Comparison of ENCODE assay signal across 26 mouse cellular contexts in genomic region chr3:84422340-84422739, GRCm38 (mm10). TPM values are rescaled to one million over a fixed set of nuclear protein-coding genes. Genes with fewer than 3 reads are reported as not detected.
A peak's percentile ranks its signal among the peaks of the same experiment; 100 is the strongest.
DNase-seq lines count a peak whose midpoint lies in the region; ATAC-seq and TF ChIP-seq lines count a peak whose summit lies in the region.
"Had no signal": no experiment of that assay in that cellular context is flagged by ENCODE, and none has a peak within 500 bp of the region (broad histone marks: within the 10 kb centered on the region; RNA-seq: fewer than 3 reads in every experiment).

No protein-coding gene starts in this region.

- H3K9ac ChIP-seq in lung, postnatal 0 days (replicated peaks; ENCODE audit: low read depth): no peak overlapping the region
- H3K9ac ChIP-seq: embryonic facial prominence, embryonic 12.5 days; heart, embryonic 12.5 days; hindbrain, embryonic 14.5 days; midbrain, embryonic 13.5 days; neural tube, embryonic 13.5 days had no signal

- DNase-seq in left cerebral cortex, adult 11 months (ENCODE audit: low spot score): peak; percentile 25
- DNase-seq in left cerebral cortex, adult 2 months (ENCODE audit: extremely low spot score in 1 of 2, low spot score in 2 of 2): no peak
- peak; percentile 51 for DNase-seq in right cerebral cortex, adult 18-20 months
- no peak for DNase-seq in right cerebral cortex, postnatal 14 days
- no peak for DNase-seq in lung, postnatal 0 days (ENCODE audit: low spot score)
- no peak for DNase-seq in heart, postnatal 25 days (ENCODE audit: low spot score)
- DNase-seq: adrenal gland, postnatal 14 days; cerebellum, adult 11-12 months; cerebellum, adult 9-11 months; embryo, embryonic 11 days; gastrocnemius, adult 2 months; gastrocnemius, postnatal 36 days; heart, adult 2 months; kidney, adult 11 months; kidney, postnatal 14 days; lung, postnatal 4 days; thymus, postnatal 4 days had no signal

- H3K4me1 ChIP-seq in lung, postnatal 0 days (ENCODE audit: insufficient read depth, low read depth, low read length): no peaks in the 10 kb centered on the region
- H3K4me1 ChIP-seq: embryonic facial prominence, embryonic 12.5 days; heart, embryonic 12.5 days; midbrain, embryonic 13.5 days; neural tube, embryonic 13.5 days had no signal

- no peaks in the 10 kb centered on the region for H3K36me3 ChIP-seq in lung, postnatal 0 days (ENCODE audit: insufficient read depth, low read length)
- H3K36me3 ChIP-seq: embryonic facial prominence, embryonic 12.5 days; heart, embryonic 12.5 days; midbrain, embryonic 13.5 days; neural tube, embryonic 13.5 days had no signal

- no peak overlapping the region for H3K4me2 ChIP-seq in lung, postnatal 0 days (replicated peaks; ENCODE audit: low read depth, low read length)
- H3K4me2 ChIP-seq: embryonic facial prominence, embryonic 12.5 days; heart, embryonic 12.5 days; hindbrain, embryonic 14.5 days; liver, embryonic 11.5 days; midbrain, embryonic 13.5 days; neural tube, embryonic 13.5 days had no signal

- WGBS in lung, postnatal 0 days: 61% methylated on average over 5 of the region's 5 CpGs

- no peak for TF ChIP-seq EP300 in lung, postnatal 0 days (IDR thresholded peaks at IDR 0.05)

- ATAC-seq in megakaryocyte progenitor cell, adult 5-6 weeks (replicated peaks; ENCODE audit: poor library complexity): 0 out of 2 replicates have a peak, but pooled peaks have one; percentile 11
- ATAC-seq in lung, postnatal 0 days: no peak
- ATAC-seq: CD4-positive, CD25-positive, alpha-beta regulatory T cell, adult 4 months; forebrain, embryonic 14.5 days; midbrain, embryonic 13.5 days had no signal

- no peaks in the 10 kb centered on the region for H3K9me3 ChIP-seq in lung, postnatal 0 days (ENCODE audit: low read length)
- H3K9me3 ChIP-seq: embryonic facial prominence, embryonic 12.5 days; heart, embryonic 12.5 days; midbrain, embryonic 13.5 days; neural tube, embryonic 13.5 days had no signal

- intact Hi-C loops in left cerebral cortex, adult 2 months (cut with DNase I): no loop called here
- intact Hi-C loops in heart, postnatal 25 days (cut with DNase I): no loop called here

- H3K27me3 ChIP-seq in lung, postnatal 0 days (replicated peaks; ENCODE audit: insufficient read depth, low read length): no peaks in the 10 kb centered on the region
- H3K27me3 ChIP-seq: embryonic facial prominence, embryonic 12.5 days; midbrain, embryonic 13.5 days; neural tube, embryonic 13.5 days had no signal

- H3K27ac ChIP-seq in left cerebral cortex, adult 2 months: no peak overlapping the region
- no peak overlapping the region for H3K27ac ChIP-seq in lung, postnatal 0 days (ENCODE audit: low read length)
- H3K27ac ChIP-seq: embryonic facial prominence, embryonic 12.5 days; gastrocnemius, adult 2 months; heart, adult 2 months; hindbrain, embryonic 14.5 days; midbrain, embryonic 13.5 days; neural tube, embryonic 13.5 days had no signal

- TF ChIP-seq CTCF in left cerebral cortex, adult 2 months (IDR thresholded peaks at IDR 0.05): no peak
- TF ChIP-seq CTCF in lung, postnatal 0 days (IDR thresholded peaks at IDR 0.05): no peak

- H3K4me3 ChIP-seq in left cerebral cortex, adult 2 months: no peak overlapping the region
- H3K4me3 ChIP-seq in lung, postnatal 0 days (ENCODE audit: low read depth, low read length): no peak overlapping the region
- H3K4me3 ChIP-seq: embryonic facial prominence, embryonic 12.5 days; gastrocnemius, adult 2 months; heart, adult 2 months; heart, embryonic 12.5 days; midbrain, embryonic 13.5 days; neural tube, embryonic 13.5 days had no signal

RNA-seq across cellular contexts. Expression of gene Fhdc1, which starts 57.9 kb away (rescaled TPM):
- 1 to 10 TPM; 3.4 to 4.5 TPM for total RNA-seq in left cerebral cortex, adult 2 months (2021)
- 0.22 and 2.2 TPM in 2 replicates for total RNA-seq in megakaryocyte progenitor cell, adult 5-6 weeks (2015)
- total RNA-seq in megakaryocyte progenitor cell, adult 5-6 weeks (2017): 0.74 and 0.79 TPM in 2 replicates
- 15.5 and 16.7 TPM in 2 replicates for polyA plus RNA-seq in lung, postnatal 0 days (2015; fragmentation: Nextera tagmentation; extraction: Ambion mirVana)
- under 1 TPM; 0.59 to 0.62 TPM for total RNA-seq in heart, postnatal 25 days (2021)

Comparison
In these comparisons a context has a peak if more than half of its experiments do, and no peak if none do; other contexts are left out.
1. DNase-seq: peak in left cerebral cortex, adult 11 months (single experiment) and right cerebral cortex, adult 18-20 months (single experiment); none in left cerebral cortex, adult 2 months (0 of 2), right cerebral cortex, postnatal 14 days (single experiment), lung, postnatal 0 days (single experiment) and heart, postnatal 25 days (single experiment).